Mouse (Mus musculus) hindbrain, embryonic 14.5 days (tissue): ENCODE results near the gene Trpm1. TPM values are rescaled to one million over a fixed set of nuclear protein-coding genes. Genes with fewer than 3 reads are reported as not detected.

ENCODE experiments used
- ATAC-seq: fragments of 200-750 bp; cut with Nextera tagmentation; 2 replicates; pipeline ENCODE4 v1.8.0; 2017; ENCODE audit warnings: moderate number of reproducible peaks, mild to moderate bottlenecking, moderate TSS enrichment, moderate library complexity; ENCODE audit not compliant: low FRiP score
- DNase-seq: peaks from one replicate; pipeline ENCODE4 v3.0.0-alpha.2; 2015; ENCODE audit warnings: low spot score
- H3K27ac ChIP-seq: fragments of 300-500 bp; sonication (generic); 2 replicates; pipeline ENCODE4 v1.5.1; 2014; ENCODE audit warnings: mild to moderate bottlenecking, moderate library complexity
- H3K27me3 ChIP-seq: fragments of 300-500 bp; sonication (generic); 2 replicates; pipeline ENCODE4 v1.6.1; 2014; ENCODE audit warnings: mild to moderate bottlenecking, low read length, mixed read lengths; ENCODE audit not compliant: control insufficient read depth, insufficient read depth
- H3K36me3 ChIP-seq: fragments of 300-500 bp; sonication (generic); replicated peaks from 2 replicates; pipeline ENCODE4 v1.6.1; 2014; ENCODE audit not compliant: control insufficient read depth, insufficient read depth
- H3K4me1 ChIP-seq: fragments of 300-500 bp; sonication (generic); replicated peaks from 2 replicates; pipeline ENCODE4 v1.6.1; 2014; ENCODE audit warnings: antibody characterized with exemption, low read length, mixed read lengths; ENCODE audit not compliant: control insufficient read depth, insufficient read depth
- H3K4me2 ChIP-seq: fragments of 300-500 bp; sonication (generic); replicated peaks from 2 replicates; pipeline ENCODE4 v1.6.1; 2014; ENCODE audit warnings: mild to moderate bottlenecking, moderate library complexity
- H3K4me3 ChIP-seq: fragments of 300-500 bp; sonication (generic); replicated peaks from 2 replicates; pipeline ENCODE4 v1.5.1; 2014; ENCODE audit warnings: mild to moderate bottlenecking, low read length
- H3K9ac ChIP-seq: fragments of 300-500 bp; sonication (generic); 2 replicates; pipeline ENCODE4 v1.6.1; 2014
- H3K9me3 ChIP-seq: fragments of 300-500 bp; sonication (generic); 2 replicates; pipeline ENCODE4 v1.6.1; 2016; ENCODE audit warnings: low read length; ENCODE audit not compliant: control insufficient read depth
- WGBS: fragments of 180-500 bp; shearing (Covaris S2); extraction: QIAGEN DNeasy Blood & Tissue Kit; methylation state at CpG from one replicate; pipeline ENCODE4 v1.1.7; 2014; 5-methylcytosine and 5-hydroxymethylcytosine counted together
- polyA plus RNA-seq: library from polyadenylated mRNA; unstranded; fragments of >200 nt; fragmentation: Nextera tagmentation; extraction: Ambion mirVana; gene quantifications from 2 replicates; pipeline ENCODE4 v1.2.1, GENCODE M21; 2014

Gene Trpm1
- polyA plus RNA-seq, 1 experiment from 2014 or later, result 0.12 TPM

DNA sequence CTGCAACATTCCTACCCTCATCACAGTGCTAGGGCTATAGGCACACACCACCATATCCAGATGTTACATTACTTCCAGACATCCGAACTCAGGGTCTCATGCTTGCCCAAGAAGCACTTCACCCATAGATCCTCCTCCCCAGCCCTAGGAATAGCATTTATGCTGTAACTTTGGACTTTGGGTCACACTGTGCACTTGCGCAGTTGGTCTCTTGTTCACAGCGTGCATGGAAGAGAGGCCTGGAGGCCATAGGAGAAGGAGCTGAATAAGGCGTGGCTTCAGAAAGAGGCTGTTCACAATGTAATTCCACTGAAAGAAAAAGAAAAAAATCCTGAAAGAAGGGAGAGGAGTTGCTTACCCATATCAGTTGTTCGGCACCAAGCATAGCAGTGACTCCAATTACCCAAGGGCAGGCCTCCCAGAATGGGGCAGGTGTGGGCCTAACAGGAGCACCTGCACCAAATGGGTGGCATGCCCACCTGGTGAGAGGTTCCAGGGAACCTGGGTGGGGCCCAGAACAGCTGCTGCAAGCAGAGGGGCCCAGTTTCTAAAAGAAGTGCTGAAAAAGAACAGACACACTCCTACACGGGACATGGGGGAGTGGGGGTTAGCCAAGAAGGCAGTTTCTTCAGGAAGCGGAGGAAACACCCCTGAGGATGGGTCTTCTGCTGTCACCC lies 84.9 kb downstream of the Trpm1 start:
- Histone ChIP-seq H3K4me1 (no peaks in the 10 kb centered on the region), H3K9ac (no peak overlapping the region), H3K4me3 (no peak overlapping the region), H3K27ac (no peak overlapping the region), H3K4me2 (no peak overlapping the region), H3K9me3 (no peaks in the 10 kb centered on the region), H3K36me3 (no peaks in the 10 kb centered on the region), H3K27me3 (no peaks in the 10 kb centered on the region)
- DNase-seq (no peak), ATAC-seq (no peak)
- 96% methylated on average over 7 of the region's 7 CpGs for WGBS

DNA sequence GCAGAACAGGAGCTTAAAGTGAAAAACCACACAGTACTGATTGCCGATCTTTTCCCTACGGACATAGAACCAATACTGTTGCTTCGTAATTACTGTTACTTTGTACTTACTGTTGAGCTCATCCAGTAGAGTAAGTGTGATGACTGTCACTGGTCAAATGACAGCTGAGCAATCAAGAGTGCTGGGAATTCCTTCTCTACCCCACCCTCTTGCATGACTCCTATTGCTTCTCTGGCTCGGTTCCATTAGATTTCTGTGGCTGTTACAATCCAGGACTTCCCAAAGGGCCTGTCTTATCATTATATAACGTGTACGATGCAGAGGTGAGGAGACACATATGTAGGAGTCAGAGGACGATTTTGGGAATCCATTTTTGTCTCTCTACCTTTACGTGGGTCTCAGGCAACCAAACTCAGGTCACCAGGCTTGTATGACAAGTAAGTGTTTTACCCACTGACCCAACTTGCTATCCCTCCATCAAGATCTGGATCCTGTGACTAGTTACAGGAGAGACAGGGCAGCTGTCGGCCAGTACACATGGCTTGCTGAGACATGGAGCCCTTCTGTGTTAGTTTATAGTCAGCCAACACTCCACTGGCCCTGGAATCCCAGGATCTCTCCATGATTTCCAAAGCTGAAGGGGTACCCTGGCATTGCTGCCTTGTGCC lies 85.6 kb downstream of the Trpm1 start:
- 89% methylated on average over 9 of the region's 9 CpGs for WGBS
- Histone ChIP-seq H3K9me3 (no peaks in the 10 kb centered on the region), H3K27ac (no peak overlapping the region), H3K36me3 (no peaks in the 10 kb centered on the region), H3K9ac (no peak overlapping the region), H3K4me1 (no peaks in the 10 kb centered on the region), H3K4me3 (no peak overlapping the region), H3K4me2 (no peak overlapping the region), H3K27me3 (no peaks in the 10 kb centered on the region)
- DNase-seq (no peak), ATAC-seq (no peak)

DNA sequence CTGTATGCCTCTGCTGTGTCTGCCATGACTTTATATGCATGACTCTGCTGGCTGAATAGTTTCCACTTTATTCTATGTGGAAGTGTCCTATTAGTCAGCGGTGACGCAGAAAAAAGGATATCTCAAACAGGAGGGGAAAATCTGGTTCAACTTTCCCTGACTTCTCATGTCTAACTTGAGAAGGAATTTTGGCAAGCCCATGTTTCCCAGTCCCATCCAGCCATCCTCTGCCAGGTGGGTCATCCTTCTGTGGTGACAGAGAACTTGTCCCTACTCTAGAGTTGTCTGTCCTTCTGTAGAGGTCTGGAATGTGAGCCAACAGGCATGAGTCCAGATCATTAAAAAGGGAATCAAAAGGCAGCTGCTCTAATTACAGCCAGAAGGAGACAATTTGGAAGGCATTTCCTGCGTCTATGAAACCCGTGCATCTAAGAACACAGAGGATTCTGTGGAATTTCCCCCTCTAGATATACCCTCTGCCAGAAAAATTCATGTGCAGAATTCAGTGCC lies 86.2 kb downstream of the Trpm1 start:
- Histone ChIP-seq H3K4me2 (no peak overlapping the region), H3K36me3 (no peaks in the 10 kb centered on the region), H3K9ac (no peak overlapping the region), H3K27me3 (no peaks in the 10 kb centered on the region), H3K4me3 (no peak overlapping the region), H3K4me1 (no peaks in the 10 kb centered on the region), H3K9me3 (no peaks in the 10 kb centered on the region), H3K27ac (no peak overlapping the region)
- no peak for ATAC-seq
- DNase-seq, result no peak
- 88% methylated on average over 4 of the region's 4 CpGs for WGBS

DNA sequence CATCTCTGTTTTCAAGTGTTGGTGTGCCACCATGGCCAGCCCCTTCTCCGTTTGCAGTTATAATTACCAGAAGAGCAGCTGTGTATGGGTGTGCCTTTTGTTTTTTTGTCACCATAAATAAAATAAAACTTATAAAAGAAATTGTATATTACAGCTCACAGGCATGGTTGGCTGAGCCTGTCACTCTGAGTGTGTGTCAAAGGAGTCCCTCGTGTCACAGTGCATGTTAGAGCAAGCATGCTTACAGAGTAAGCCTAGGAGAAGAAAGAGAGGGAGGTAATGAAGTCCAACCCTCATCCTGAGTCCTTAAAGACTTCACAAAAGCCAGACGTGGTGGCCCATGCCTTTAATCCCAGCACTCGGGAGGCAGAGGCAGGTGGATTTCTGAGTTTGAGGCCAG lies 88.8 kb downstream of the Trpm1 start:
- no peaks in the 10 kb centered on the region for H3K4me1 ChIP-seq
- ATAC-seq, result no peak
- no peaks in the 10 kb centered on the region for H3K27me3 ChIP-seq
- no peaks in the 10 kb centered on the region for H3K36me3 ChIP-seq
- H3K9me3 ChIP-seq, result no peaks in the 10 kb centered on the region
- H3K27ac ChIP-seq, result no peak overlapping the region
- H3K4me3 ChIP-seq, result no peak overlapping the region
- no peak overlapping the region for H3K9ac ChIP-seq
- H3K4me2 ChIP-seq, result no peak overlapping the region
- WGBS, result 77% methylated on average over 4 of the region's 4 CpGs
- no peak for DNase-seq

DNA sequence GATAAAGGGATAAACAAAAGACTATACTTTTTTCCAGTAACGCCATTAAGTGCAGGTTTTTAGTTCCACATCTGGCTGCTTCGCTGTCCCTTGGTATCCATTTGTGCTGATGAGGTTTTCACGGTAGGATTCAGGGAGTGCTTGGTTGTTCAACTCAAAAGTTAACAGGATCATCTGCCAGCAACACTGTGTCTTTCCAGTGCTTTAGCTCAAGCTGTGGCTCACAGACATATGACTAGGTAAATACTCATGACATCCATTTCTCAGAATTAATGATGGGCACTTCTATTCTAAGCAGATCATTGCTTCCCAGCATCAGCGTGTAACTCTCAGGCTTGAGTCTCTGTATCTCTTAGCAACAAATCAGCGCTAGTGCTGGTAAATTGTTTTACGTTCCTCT lies 90.7 kb downstream of the Trpm1 start:
- Histone ChIP-seq H3K27ac (no peak overlapping the region), H3K4me2 (no peak overlapping the region), H3K4me3 (no peak overlapping the region), H3K9ac (no peak overlapping the region), H3K4me1 (no peaks in the 10 kb centered on the region), H3K36me3 (no peaks in the 10 kb centered on the region), H3K27me3 (no peaks in the 10 kb centered on the region), H3K9me3 (no peaks in the 10 kb centered on the region)
- peak; percentile 66 for ATAC-seq
- 79% methylated on average over 6 of the region's 6 CpGs for WGBS
- no peak for DNase-seq

DNA sequence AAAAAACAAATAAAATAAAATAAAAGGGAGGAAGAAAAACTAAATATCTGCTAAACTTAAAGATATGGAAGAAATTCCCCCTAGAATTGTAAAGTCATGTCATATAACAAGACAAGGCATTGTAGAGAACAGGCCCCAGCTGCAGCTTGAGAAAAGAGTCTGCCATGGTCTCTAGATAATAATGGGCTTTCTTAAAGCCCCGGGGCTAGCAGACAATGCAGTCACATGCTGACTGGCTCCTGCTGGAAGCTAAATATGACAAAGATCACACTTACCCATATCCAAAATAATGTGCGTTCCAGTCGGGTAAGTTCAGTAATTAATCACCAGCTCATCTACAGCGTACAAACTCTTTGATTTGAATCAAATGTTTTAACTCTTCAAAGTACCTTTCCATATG lies 93.1 kb downstream of the Trpm1 start:
- no peak for DNase-seq
- H3K9me3 ChIP-seq, result no peaks in the 10 kb centered on the region

DNA sequence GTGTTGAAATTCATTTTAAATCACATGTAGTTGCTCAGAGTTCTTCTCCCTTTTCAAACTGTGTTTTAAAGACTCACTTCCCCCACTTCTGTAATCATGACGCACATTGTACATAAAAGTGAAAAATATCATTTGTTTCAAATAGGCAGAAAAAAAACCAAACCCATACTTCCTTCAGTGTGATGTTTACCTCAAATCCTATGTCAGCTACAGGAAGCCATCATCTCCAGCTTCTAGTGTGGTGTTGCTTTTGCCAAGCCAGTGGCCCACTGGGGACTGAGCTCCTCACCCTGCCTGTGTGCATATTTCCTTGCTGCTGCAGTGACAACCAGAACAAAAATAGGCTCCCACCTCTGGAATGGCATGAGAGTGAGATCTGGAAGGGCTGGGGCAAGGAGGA lies 94.7 kb downstream of the Trpm1 start:
- Histone ChIP-seq H3K4me3 (no peak overlapping the region), H3K27ac (no peak overlapping the region)
- WGBS, result 93% methylated on average over 1 of the region's 1 CpGs

More for the DNA sequence above, 93.1 kb downstream of the Trpm1 start:
- Histone ChIP-seq H3K4me3 (no peak overlapping the region), H3K27ac (no peak overlapping the region), H3K36me3 (no peaks in the 10 kb centered on the region), H3K4me1 (no peaks in the 10 kb centered on the region), H3K4me2 (no peak overlapping the region), H3K27me3 (no peaks in the 10 kb centered on the region), H3K9ac (no peak overlapping the region)
- 31% methylated on average over 4 of the region's 4 CpGs for WGBS
- ATAC-seq, result no peak

DNA sequence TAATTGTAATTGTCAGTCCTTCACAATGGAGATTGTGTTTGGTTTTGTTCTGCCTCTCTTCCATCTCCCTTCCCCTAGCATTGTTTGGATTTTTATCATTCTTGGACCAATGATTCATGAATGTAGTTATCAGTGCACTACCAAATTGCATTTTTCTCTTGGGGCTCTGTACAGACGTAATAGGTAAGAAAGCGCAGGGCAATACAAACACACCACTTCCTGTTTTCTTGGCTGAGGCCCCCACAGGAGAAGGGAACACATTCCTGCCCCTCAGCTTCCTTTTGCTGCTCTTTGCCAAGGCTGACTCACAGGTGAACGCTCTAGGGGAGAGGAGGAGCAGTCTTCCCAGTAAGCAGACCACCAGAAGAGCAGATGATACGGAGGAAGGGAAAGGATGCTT lies 96.1 kb downstream of the Trpm1 start:
- Histone ChIP-seq H3K36me3 (no peaks in the 10 kb centered on the region), H3K9me3 (no peaks in the 10 kb centered on the region), H3K9ac (no peak overlapping the region), H3K27me3 (no peaks in the 10 kb centered on the region), H3K4me1 (no peaks in the 10 kb centered on the region), H3K4me3 (no peak overlapping the region), H3K4me2 (no peak overlapping the region), H3K27ac (no peak overlapping the region)
- WGBS, result 81% methylated on average over 4 of the region's 4 CpGs
- ATAC-seq (no peak), DNase-seq (no peak)

More for the DNA sequence above, 94.7 kb downstream of the Trpm1 start:
- no peaks in the 10 kb centered on the region for H3K27me3 ChIP-seq
- H3K4me1 ChIP-seq, result no peaks in the 10 kb centered on the region
- H3K9me3 ChIP-seq, result no peaks in the 10 kb centered on the region
- H3K36me3 ChIP-seq, result no peaks in the 10 kb centered on the region
- DNase-seq (no peak), ATAC-seq (no peak)
- no peak overlapping the region for H3K9ac ChIP-seq
- H3K4me2 ChIP-seq, result no peak overlapping the region

DNA sequence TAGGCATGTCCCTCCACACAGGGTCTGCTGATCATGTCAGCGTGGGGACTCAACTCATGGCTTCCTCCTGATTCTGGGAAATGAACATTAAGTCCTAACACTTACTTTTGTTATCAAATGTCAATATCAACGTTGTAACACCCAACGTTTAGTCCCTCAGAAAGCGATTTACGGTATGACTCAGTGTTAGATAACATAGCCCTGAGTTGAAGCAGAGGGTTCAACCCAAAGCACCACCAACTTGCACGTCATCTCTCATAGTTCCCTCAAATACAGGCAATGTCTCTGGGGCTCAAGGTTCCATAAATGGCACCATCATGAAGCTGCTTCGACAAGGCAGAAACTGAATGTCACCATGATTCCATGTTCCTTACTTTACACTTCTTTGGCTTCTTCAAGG lies 96.8 kb downstream of the Trpm1 start:
- ATAC-seq, result no peak
- Histone ChIP-seq H3K9ac (no peak overlapping the region), H3K36me3 (no peaks in the 10 kb centered on the region), H3K4me3 (no peak overlapping the region), H3K27ac (no peak overlapping the region), H3K4me1 (no peaks in the 10 kb centered on the region), H3K4me2 (no peak overlapping the region), H3K27me3 (no peaks in the 10 kb centered on the region), H3K9me3 (no peaks in the 10 kb centered on the region)
- DNase-seq, result no peak
- WGBS, result 90% methylated on average over 7 of the region's 7 CpGs
